Mouse (Mus musculus) megakaryocyte, embryonic 14.5 days (primary cell): ENCODE results near the gene Ifit1bl2.

Experiments
- FLI1 ChIP-seq: IDR thresholded peaks from 2 replicates; pipeline ENCODE4 v1.6.1; 2012; ENCODE audit warnings: low read length, inconsistent platforms, mixed read lengths
- GATA1 ChIP-seq: IDR thresholded peaks from 3 replicates; pipeline ENCODE4 v1.6.1; 2012; ENCODE audit warnings: mixed read lengths, low read length, inconsistent platforms, borderline replicate concordance

- TF ChIP-seq GATA1 (no peak), FLI1 (no peak)
Observed at GRCm38 (mm10) chr19:34620871-34621270, 19.7 kb downstream of the Ifit1bl2 start.
